Mouse (Mus musculus) megakaryocyte-erythroid progenitor cell, adult 5-6 weeks (primary cell): ENCODE measurements around the gene Cdkn2b. TPM values are rescaled to one million over a fixed set of nuclear protein-coding genes. Genes with fewer than 3 reads are reported as not detected.

ENCODE experiments used
- ATAC-seq: replicated peaks from 2 replicates; pipeline ENCODE4 v1.8.0; 2016; ENCODE audit warnings: mild to moderate bottlenecking, inconsistent platforms; ENCODE audit not compliant: severe bottlenecking, poor library complexity, low FRiP score, low TSS enrichment
- total RNA-seq, 2 experiments: library from RNA; stranded (forward) in 1 of 2; stranded (reverse) in 1 of 2; fragments of 200-1000, 215-1000 nt in 1 of 2; fragments of >200 nt in 1 of 2; fragmentation: Nextera tagmentation in 1 of 2; gene quantifications; 2 replicates each; pipeline ENCODE4 v1.2.3; 2014 to 2017

Gene Cdkn2b
- total RNA-seq (2014; fragmentation: Nextera tagmentation) (not detected in 2 replicates), total RNA-seq (2017) (not detected in 2 replicates)

DNA sequence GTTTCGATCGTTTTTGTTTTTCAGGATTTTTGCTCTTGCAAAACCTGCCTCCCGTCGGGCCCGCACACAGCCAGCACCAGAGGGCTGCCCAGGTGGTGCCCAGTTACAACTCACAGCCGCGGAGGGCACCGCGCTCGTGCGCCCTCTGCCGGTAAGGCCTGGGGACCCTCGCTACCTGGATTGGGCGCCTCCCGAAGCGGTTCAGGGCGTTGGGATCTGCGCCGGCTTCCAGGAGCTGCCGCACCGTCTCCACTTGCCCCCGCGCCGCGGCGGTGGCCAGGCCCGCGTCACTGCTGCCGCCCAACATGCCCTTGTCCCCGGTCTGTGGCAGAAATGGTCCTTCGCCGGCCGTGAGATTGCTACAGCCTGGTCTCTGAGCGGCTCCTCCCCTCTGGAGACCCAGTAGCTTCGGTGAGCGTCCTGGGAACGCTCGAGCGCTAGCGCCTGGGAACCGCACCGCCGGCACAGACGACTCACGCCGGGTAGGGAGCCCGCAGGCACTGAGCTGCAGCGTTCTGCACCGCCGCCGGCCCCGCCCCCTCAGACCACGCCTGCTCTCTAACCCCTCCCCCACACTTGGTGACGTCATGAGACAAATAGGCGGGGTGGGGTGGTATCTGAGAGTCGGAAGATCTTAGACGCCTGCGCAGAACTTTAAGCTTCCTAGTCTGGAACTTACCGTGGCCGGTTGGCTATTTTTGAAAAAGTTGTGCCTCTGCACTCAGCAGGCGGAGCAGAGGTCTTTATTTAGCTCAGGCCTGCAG lies at the start of gene Cdkn2b:
TSS of gene Cdkn2b (minus strand) at position 549 of the 764 bp plus-strand sequence.
- ATAC-seq = peak; percentile 90

DNA sequence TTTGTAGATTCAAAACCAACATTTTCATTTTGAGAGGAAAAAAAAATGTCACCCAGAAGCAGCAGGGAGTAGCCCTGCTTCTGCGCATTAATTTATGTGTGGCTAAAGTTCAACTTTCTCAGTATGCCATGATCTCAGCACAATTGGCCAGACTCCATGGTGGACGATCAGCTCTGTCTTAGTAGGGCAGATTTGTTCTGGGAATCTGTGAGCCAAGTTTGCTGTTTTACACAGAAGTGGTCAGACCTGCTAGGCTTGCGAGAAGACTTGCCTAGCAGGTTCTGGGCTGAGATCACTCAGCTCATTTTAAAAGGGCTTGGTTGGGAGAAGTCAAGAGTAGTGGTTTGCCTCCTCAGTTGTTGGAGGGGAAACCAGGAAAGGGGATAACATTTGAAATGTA lies 49.5 kb upstream of the Cdkn2b start:
- ATAC-seq = no peak

DNA sequence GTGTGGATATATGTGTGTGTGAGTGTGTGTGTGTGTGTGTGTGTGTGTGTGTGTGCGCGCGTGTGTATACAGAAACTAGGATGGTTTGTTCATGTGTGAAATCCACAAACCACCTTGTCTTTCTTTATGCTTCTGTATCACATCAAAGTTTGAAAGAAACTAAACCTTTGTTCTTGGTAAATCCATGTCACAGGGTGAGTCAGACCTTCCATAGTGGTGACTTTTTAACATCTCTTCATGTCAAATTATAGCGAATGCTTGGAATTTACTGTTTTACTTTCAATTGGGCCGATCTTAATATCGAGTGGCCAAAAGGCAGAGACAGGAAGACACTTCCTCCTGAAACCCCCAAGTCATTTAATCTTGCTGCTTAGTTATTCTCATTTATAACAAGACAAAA lies 48.7 kb upstream of the Cdkn2b start:
- ATAC-seq = no peak

DNA sequence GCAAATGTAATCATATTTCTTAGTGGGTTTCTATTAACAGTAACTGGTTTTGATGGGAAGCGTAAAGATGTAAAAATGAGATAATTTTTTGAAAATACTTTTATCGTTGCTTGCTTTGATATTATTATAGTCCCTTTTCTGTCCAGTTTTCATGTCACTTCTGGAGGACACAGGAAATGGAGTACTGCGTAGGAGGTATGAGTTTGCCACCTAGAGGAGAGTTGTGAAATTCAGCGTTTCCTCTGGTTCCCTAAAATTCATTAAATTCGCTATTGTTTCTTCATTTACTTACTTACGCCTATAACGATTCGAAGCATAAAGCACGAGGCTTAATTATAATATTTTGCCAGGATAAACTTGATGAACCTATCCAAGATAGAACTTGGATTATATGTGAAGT lies 43.1 kb upstream of the Cdkn2b start:
- no peak for ATAC-seq

DNA sequence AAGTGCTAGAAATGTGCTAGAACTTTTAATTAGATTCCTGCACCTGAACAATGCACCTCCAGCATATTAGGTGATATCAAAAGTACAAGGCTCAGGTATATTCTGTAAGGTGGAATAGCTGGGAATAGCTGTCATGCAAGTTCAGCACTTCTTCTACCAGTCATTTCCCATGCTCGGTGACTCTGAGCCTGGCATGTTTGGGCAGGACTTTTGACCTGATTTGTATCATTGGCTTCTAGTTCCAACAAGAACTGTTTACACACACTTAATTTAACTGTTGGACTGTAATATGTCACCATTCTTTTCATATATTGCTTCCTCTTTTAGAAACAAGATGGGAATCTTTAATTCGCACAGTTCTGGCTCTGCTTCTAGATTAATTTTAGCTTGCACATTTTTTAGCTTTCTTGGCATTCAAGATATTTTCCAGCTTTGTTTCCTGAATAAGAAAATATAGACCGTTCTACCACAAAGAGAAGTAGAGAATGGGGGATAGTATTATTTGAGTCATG lies 42.3 kb upstream of the Cdkn2b start:
- ATAC-seq = no peak

DNA sequence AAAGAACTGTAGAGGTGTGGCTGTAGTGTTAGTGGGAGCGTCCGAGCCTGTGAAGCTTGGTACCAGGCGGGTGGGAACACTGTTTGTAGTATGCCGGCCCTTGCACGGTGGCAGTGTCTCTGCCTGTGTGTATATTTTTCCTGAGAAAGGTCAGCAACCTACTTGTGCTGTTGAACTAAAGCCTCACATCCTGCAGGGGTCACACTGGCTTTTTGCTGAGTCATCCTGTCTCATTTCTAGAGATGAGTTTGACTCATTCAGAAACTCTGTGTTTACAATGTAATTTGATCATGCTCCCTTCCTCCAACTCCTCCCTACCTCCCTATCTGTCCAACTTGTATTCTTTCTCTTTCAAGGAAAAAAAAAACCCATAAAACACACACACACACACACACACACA lies 40.6 kb upstream of the Cdkn2b start:
- ATAC-seq = 0 out of 2 replicates have a peak, but pooled peaks have one; percentile 14

DNA sequence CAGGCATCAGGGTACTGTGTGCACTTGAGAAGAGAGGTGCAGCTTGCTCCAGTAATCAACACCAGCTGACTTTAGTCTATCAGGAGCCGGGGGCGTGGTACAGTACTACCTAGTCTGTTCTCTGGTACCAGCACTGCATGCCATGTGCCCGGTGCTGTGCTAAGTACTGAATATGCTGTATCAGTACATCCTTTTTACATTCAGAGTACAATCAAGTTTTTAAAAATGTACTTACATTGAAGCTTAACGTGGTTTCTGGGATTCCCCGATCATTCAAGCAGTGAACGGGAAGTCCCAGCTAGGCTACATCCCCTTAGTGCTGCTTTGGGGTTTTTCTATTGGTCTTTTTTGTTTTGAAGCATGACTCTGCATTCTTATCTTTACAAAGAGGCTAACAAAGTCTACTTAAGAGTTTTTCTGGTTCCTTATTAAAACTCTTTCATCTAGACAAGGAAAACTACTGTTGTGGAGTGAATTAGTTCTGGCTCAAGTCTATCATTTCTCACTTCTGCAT lies 40.2 kb upstream of the Cdkn2b start:
- no peak for ATAC-seq

DNA sequence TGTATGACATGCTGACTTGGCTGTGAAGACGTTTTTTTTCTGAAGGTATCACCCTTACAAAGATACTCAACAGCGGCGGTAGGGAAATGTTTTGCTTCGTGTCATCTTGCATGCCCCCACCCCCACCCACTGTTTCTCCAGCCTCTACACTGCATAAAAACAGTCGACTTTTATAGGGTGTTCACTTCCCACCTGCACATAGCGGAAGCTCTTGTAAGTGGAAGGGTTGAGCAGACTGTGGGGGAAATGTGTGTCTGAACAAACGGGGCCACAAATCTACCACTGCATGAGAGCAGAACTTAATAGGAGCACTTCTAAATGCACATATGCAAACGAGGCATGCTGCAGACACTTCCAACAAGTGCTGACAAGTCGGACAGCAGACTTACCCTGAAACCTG lies 39.6 kb upstream of the Cdkn2b start:
- ATAC-seq = no peak

DNA sequence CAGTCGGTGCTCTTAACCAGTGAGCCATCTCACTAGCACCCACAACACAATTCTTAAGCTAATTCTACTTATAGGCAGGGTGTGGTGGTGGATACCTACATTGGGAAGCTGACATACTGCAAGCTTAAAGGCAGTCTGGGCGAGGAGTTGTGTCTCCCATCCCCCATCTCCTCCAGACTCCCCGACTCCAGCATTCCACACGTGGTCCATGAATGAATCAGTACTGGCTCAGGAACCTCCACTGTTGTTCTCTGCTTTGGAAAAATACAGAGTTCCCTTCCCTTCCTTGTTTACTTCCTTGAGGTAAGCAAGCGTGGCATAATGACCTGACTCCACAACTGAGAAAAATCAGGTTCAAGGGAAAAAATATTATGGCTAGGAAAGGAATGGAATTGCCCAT lies 38.0 kb upstream of the Cdkn2b start:
- ATAC-seq = no peak

DNA sequence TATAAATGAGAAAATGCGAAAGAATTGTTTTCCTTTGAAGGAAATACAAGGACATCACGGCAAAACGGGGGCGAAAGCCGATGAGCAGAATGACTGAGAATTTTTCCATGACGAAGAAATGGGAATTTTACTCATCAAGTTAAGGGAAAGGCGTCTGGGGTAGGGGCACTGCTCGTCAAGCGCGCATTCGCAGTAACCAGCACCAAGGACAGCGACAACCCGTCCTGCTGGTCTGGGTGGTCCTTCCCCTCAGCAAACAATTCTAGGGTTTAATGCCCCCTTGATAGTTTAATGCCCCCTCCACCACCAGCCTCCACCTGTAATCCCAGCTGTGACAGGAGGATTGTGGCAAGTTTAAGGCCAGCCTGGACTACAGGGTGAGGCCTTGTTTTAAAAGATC lies 2.6 kb upstream of the Cdkn2b start:
- ATAC-seq = no peak

DNA sequence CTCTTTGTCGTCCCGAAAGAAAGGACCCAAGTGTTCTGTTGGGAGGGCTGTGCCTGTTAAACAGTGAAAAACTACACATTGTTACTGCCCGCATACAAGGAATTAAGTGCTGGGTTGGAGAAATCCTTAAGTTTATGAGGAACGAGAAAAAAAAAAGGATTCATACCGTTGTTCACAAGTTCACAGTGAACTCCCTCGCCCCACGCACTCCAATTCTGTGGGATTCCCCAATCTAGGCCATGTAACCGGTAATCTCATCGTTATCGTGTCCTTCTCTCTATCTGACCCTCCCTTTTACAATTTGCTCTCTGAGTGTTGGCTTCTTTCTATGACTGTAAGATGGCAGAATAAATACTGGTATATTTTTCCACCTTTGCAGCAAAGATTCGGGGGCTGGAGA lies 843 bp downstream of the Cdkn2b start:
- ATAC-seq = no peak

DNA sequence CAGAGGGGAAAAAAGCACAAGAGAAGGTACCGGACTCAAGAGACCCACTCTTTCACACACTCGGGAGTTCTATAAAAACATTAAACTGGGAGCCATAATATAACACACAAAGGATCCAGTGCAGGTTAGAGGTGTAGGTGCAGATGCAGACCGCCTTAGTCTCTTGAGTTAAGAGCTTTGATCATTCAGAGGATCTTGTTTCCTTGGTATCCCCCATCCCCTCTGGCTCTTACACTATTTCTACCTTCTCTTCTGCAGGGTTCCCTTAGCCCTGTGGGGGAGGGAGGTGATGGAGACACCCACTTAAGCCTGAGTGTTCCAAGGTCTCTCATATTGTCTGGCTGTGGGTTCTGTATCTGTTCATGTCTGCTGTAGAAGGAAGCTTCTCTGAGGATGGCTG lies 2.8 kb downstream of the Cdkn2b start:
- no peak for ATAC-seq

DNA sequence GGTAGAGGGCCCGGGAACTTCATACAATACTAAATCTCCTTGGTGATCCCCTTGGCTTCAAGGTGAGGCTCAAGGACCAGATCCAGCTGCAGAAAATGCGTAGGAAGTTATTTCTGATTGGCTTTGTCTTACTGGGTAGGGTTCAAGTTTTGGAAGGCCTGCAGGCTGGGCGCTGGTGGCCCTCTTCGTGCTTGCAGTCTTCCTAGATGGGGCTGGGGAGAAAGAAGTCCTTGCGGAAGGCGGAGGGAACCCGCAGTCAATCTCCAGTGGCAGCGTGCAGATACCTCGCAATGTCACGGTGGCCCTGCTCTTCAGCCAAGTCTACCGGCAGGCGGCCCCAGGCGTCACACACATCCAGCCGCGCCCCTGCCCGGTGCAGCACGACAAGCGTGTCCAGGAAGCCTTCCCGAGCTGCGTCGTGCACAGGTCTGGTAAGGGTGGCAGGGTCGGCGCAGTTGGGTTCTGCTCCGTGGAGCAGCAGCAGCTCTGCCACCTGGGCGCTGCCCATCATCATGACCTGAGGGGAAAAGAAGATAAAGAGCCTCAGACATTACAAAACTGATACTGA lies 4.0 kb downstream of the Cdkn2b start:
- ATAC-seq = 0 out of 2 replicates have a peak, but pooled peaks have one; percentile 25

DNA sequence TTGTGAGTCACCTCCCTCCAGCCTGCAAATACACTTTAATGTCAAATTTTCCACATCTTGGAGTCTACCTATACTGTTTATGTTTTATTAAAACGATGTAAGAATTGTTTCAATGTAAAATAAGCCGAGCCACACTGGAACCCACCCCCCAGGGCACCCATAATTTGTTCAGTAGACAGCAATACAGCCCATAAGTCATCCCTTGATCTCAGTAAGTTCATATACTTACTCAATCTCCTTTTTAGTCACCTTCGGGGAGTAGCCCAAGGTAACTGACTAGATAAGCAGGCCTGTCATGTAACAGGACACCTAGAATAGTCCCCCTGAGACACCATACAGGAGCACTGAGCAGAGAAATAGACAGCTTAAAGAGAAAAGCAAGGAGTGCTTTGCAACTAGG lies 5.1 kb downstream of the Cdkn2b start:
- ATAC-seq = no peak

DNA sequence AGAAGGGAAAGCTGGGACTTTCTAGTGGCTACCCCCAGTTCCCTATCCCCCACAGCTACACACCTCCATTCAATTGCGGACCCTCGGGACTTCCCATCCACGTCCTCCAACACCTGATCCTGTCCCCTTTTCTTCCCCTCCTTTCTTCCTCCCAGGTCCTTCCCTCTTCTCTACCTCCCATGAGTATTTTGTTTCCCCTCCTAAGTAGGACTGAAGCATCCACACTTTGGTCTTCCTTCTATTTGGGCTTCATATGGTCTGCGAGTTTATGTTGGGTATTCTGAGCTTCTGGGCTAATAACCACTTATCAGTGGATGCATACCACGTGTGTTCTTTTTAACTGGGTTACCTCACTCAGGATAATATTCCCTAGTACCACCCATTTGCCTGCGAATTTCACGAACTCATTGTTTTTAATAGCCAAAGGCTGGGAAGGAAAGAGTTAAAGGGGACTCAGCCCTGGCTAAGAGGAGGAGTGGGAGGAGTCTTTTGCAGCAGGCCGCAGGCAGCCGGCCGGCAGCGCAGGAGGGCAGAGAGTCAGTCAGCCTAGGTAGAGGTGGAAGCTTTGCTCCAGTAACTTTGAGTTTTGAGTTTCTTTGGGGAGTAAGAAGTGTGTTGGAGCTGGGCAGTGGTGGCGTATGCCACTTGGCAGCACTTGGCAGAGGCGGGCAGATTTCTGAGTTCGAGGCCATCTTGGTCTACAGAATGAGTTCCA lies 7.4 kb downstream of the Cdkn2b start:
- no peak for ATAC-seq

DNA sequence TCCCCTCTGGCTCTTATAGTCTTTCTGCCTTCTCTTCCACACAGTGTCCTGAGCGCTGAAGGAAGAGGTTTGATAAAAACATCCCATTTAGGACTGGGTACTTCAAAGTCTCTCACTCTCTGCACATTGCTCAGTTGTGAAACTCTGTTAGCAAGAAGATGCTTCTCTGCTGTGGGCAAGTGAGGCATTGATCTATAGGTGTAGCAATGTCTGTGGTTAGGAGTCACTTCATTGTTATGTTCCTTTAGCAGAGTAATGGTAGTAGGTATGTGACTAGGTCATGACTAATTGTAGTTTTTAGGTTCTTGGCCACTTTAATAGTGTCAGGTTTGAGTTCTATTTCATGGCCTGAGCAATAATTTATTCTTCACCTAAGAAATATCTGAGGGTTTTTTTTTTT lies 8.7 kb downstream of the Cdkn2b start:
- ATAC-seq = no peak

DNA sequence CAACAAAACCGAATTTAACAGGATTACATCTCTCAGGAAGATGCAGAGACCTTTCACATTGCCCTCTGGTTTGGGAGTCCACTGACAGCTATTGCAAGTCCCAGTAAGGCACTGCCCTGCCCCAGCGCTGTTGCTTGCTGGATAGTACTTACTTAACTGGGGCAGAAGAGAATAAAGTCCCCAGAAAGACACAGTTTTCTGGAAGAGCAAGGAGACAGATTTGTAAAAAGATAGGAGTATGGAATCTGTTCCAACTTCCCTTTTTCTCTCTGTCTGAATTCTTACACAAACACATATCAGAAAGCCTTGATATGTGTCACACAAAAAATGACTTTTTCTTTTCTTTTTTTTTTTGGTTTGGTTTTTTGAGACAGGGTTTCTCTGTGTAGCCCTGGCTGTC lies 11.1 kb downstream of the Cdkn2b start:
- no peak for ATAC-seq

DNA sequence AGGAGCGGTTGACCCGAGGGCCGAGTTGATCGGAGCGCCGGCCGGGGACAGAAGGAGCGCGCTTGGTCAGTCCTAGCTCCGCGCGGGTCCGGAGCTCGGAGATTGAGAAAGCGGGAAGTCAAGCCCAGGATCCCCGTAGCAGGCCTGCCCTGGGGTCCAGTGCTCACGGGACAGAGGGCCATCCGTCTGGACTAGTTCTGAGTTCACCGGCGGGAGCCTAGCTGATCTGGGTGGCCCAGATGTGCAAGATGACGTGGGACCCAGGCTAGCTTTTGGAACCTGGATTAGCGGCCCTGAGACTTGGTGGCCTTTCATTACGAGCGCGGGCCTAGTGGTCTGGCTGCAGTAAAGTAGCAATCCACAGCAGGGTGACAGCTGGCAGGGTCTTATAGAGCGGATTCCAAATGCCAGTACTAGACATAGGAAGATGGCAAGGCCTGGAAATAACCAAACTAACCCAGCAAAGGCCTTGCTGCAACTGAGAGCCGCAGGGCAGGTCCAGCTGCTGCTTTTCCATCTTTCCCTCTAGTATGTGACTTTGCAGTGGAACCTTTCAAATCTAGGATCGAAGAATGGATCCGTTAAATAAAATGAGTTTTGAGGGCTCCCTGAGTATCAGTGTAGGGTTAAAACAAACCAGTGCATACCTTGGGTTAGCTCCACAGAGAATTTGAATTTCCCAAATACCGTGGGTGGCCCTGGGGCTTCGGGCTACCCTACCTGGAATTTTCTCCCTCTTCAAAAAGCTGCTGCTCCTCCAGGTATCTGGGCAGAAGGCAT lies 15.2 kb downstream of the Cdkn2b start:
- 0 out of 2 replicates have a peak, but pooled peaks have one; percentile 21 for ATAC-seq
